Mouse (Mus musculus) lung, adult 18-20 months (tissue): ENCODE measurements around the gene Zyx.

Source experiments
- DNase-seq, 2 experiments: peaks; one replicate each; pipeline ENCODE4 v3.0.0; 2022; ENCODE audit warnings: mixed read lengths in 2 of 2

Gene Zyx

DNA sequence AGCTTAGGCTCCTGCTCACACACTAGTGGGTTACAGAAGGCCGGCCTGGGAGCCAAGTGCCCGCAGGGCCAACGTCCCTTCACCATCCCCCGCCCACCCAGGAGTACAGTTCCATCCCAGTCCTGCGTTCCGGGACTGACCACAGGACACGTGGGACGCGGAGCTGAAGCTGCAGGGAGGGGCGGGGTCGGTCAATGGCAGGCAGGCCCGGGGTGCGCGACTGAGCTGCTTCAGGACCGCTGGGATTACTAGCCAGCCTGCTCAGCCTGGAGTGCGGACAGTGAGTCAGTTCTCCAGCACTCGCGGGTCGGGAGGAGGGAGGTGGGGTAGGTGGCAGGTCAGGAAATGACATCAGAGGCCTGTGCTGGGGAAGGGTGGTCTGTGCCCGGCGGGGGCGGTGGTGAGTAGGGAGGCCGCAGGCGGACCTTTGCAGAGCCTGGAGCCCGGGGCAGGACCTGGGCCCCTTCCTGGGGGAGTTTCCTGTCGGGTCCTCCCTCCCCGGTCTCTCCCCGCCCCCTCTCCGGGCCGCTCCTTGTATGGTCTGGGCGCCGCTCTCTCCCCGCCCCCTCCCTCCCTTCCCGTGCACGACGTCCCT lies at the start of gene Zyx:
TSS of gene Zyx (plus strand) at position 205 of the 595 bp plus-strand sequence.
- DNase-seq = peak; percentile 96 to 97

DNA sequence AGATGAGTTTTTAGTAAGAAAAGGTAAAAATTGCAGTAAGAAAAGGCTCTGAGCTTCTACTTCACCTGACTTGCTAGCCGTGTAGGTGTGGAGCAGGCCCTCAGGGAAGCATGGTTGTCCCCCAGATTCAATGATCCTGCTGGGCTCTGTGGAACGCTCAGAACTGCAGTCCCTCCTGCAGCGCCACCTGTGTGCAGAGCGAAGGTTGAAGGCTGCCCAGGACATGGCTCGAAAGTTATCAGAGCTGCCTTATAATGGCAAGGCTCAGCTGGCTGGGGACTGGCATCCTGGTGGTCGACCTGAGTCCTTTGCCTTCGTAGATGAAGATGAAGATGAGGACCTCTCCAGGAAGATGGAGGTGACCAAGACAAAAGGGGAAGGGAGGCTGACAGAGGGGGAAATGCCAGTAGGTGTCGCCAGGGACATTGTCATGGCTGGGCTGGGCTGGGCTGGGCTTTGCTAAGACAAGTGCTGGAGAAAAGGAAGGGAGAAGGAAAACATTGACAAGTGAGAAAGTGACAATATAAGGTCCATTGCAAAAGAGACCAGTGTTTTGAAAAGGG lies 39.5 kb upstream of the Zyx start:
- no peak for DNase-seq

- DNase-seq = no peak
These were observed 38.9 kb upstream of the Zyx start for GRCm38 (mm10) chr6:42310427-42311053.

DNA sequence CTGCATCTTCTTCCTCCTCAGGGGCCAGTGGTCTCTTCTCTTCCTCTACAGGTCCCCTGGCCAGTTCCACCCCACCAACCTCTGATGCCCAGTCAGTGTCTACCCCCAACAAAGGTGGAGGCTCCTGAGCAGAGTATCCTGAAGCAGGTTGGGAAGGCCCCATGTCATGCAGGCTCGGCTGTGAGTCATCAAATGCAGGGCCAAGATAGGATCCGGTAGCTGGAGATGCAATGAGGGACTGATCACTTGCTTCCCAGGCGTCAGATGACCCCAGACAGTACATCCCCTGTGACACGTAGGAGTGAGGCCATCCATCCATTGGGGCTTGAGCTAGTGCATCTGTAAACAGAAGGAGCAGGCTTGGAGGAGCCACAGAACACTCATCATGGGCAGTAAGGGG lies 31.1 kb upstream of the Zyx start:
- DNase-seq = no peak

- no peak for DNase-seq
These were observed 25.9 kb upstream of the Zyx start for GRCm38 (mm10) chr6:42323371-42324066.

GRCm38 (mm10) chr6:42324067-42324481 lies 25.4 kb upstream of the Zyx start:
- DNase-seq = no peak

DNA sequence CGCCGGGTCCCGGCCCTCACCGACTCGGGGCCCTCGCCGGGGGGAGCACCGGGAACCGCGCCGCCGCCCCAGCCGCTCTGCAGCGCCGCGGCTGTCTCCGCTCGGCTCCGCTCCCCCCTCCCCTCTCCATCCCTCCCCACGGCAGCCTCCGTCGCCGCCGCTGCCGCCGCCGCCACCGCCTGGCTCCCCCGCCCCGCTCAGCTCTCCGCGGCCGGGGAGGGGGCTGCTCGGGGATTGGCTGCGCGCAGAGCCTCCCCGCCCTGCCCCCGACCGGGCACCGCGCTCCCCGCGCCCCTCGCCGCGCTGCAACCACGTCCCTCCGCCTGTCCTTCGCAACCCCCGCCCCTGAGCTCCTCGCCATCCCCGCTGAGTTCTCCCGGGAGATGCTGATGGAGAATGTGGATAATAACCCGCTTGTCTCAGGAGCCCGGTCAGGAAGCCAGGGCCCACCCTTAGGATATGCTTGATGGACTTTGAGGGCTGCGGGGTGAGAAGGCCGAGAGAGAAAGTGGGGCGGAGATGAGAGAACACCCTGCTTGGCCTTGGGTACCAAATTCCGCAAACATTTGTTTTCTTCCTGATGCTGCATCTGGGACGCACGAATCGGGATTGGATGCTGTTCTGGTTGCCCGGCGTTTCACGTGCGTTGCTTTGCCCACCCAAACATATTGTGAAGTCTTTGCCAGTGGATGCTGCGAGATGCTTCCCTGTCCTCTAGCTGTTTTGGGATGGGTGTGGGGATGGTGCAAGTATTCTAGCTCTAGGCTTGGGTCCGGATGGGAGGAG lies 24.8 kb upstream of the Zyx start, which contains the start of gene Fam131b:
TSS of gene Fam131b (minus strand) at position 162 of the 786 bp plus-strand sequence.
- DNase-seq = peak; percentile 10 to 14

GRCm38 (mm10) chr6:42325268-42325609 lies 24.2 kb upstream of the Zyx start:
- DNase-seq = peak; percentile 68 to 70

GRCm38 (mm10) chr6:42326509-42326908 lies 22.9 kb upstream of the Zyx start:
- no peak for DNase-seq

DNA sequence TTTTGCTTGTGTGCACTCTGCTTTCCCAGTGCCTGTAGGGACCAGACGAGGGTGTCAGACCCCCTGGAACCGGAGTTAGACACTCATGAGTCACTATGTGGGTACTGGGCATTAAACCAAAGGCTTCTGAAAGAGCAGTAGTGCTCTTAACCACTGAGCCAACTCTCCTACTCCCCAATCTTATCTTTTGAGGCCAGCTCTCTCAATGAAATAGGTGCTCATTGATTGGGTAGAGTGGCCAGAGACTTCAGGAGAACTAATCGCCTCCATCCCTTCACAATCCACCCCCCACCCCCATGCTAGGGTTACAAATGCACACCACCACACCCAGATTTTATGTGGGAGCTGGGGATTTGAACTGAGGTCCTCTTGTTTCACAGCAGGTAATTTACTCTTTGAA lies 20.7 kb upstream of the Zyx start:
- no peak for DNase-seq

GRCm38 (mm10) chr6:42330216-42330615 lies 19.2 kb upstream of the Zyx start:
- DNase-seq = no peak

GRCm38 (mm10) chr6:42330946-42331345 lies 18.5 kb upstream of the Zyx start:
- no peak for DNase-seq

GRCm38 (mm10) chr6:42339189-42339588 lies 10.2 kb upstream of the Zyx start:
- DNase-seq = no peak

GRCm38 (mm10) chr6:42339981-42340380 lies 9.4 kb upstream of the Zyx start:
- no peak for DNase-seq

GRCm38 (mm10) chr6:42342171-42342570 lies 7.3 kb upstream of the Zyx start:
- DNase-seq = no peak

- no peak for DNase-seq
These were observed 5.9 kb upstream of the Zyx start for GRCm38 (mm10) chr6:42343361-42344120.

- DNase-seq = no peak
These were observed 5.2 kb upstream of the Zyx start for GRCm38 (mm10) chr6:42344255-42344654.

DNA sequence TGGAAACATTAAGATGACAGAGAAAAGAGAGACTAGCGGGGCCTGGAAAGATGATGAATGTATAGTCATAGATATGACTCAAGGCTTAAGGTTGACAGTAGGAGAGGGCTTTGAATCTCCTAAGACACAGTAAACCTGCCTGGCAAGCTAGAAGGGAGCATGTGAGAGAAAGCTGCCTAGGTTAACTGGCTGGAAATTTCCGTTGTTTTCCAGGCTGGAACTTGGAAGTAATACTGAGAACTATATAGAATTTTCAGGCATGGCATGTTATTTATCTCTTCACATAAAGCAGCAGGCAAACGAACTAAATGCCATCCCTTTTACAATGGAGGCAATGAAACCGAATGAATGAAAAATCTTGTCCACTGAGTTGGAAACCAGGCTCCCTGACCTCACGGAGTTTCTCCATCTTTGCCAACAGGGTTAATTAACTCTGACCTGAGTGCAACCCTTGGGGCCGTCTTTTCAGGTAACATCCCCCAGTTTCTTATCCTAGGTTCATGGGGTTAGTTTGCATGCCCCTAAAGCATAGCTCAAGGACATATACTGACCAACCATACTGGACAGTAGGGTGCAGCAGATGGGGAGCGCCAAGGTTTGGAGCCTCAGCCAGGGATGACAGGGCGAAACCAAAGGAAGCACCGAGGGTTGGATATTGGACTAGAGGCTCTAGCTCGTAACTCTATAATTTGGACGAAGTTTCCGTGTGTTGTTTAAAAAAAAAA lies 987 bp upstream of the Zyx start:
- no peak for DNase-seq

GRCm38 (mm10) chr6:42349006-42349425 lies 414 bp upstream of the Zyx start:
- DNase-seq = peak; percentile 83 to 87

GRCm38 (mm10) chr6:42350021-42350967 lies 864 bp downstream of the Zyx start:
- peak; percentile 78 to 80 for DNase-seq
